Mouse (Mus musculus): ENCODE data around the gene Palb2. TPM values are rescaled to one million over a fixed set of nuclear protein-coding genes. Genes with fewer than 3 reads are reported as not detected.

Palb2 gene
- polyA plus RNA-seq, 1 experiment from 2014 or later, result 20.5 TPM

GRCm38 (mm10) chr7:122098009-122098408 lies 34.8 kb downstream of the Palb2 start:
- ATAC-seq (replicated peaks; ENCODE audit: low FRiP score), result no peak
- peaks cover 61% of the 10 kb centered on the region for H3K36me3 ChIP-seq
- H3K9ac ChIP-seq, result no peak overlapping the region
- H3K4me1 ChIP-seq, result peaks cover 23% of the 10 kb centered on the region
- 92% methylated on average over 3 of the region's 3 CpGs for WGBS
- H3K27me3 ChIP-seq, result no peaks in the 10 kb centered on the region
- no peak overlapping the region for H3K4me2 ChIP-seq
- H3K4me3 ChIP-seq (replicated peaks), result no peak overlapping the region
- H3K9me3 ChIP-seq (replicated peaks), result no peaks in the 10 kb centered on the region
- no peak overlapping the region for H3K27ac ChIP-seq

- H3K9ac ChIP-seq, result no peak overlapping the region
- peaks cover 93% of the 10 kb centered on the region for H3K36me3 ChIP-seq
- 98% methylated on average over 2 of the region's 2 CpGs for WGBS
- H3K4me3 ChIP-seq (replicated peaks), result no peak overlapping the region
- H3K4me1 ChIP-seq, result peaks cover 6% of the 10 kb centered on the region
- ATAC-seq (replicated peaks; ENCODE audit: low FRiP score), result no peak
- no peak overlapping the region for H3K27ac ChIP-seq
- H3K4me2 ChIP-seq, result no peak overlapping the region
- H3K27me3 ChIP-seq, result no peaks in the 10 kb centered on the region
- H3K9me3 ChIP-seq (replicated peaks), result no peaks in the 10 kb centered on the region
Observed at GRCm38 (mm10) chr7:122094564-122095330, 38.0 kb downstream of the Palb2 start.

GRCm38 (mm10) chr7:122087195-122087982 lies 45.4 kb downstream of the Palb2 start:
- Histone ChIP-seq H3K4me1 (no peaks in the 10 kb centered on the region), H3K36me3 (peaks cover 95% of the 10 kb centered on the region), H3K27ac (no peak overlapping the region), H3K4me2 (no peak overlapping the region), H3K9ac (no peak overlapping the region), H3K27me3 (no peaks in the 10 kb centered on the region), H3K9me3 (replicated peaks) (no peaks in the 10 kb centered on the region), H3K4me3 (replicated peaks) (no peak overlapping the region)
- no peak for ATAC-seq (replicated peaks; ENCODE audit: low FRiP score)
- WGBS, result 88% methylated on average over 11 of the region's 11 CpGs

- Histone ChIP-seq H3K4me1 (no peaks in the 10 kb centered on the region), H3K27me3 (no peaks in the 10 kb centered on the region), H3K36me3 (peaks cover 94% of the 10 kb centered on the region), H3K9ac (no peak overlapping the region), H3K4me3 (replicated peaks) (no peak overlapping the region), H3K9me3 (replicated peaks) (no peaks in the 10 kb centered on the region), H3K4me2 (no peak overlapping the region), H3K27ac (no peak overlapping the region)
- 97% methylated on average over 1 of the region's 1 CpGs for WGBS
- ATAC-seq (replicated peaks; ENCODE audit: low FRiP score), result no peak
Observed at GRCm38 (mm10) chr7:122081071-122081470, 51.7 kb downstream of the Palb2 start.

GRCm38 (mm10) chr7:122079798-122080554 lies 52.8 kb downstream of the Palb2 start:
- no peak for ATAC-seq (replicated peaks; ENCODE audit: low FRiP score)

GRCm38 (mm10) chr7:122074374-122074773 lies 58.4 kb downstream of the Palb2 start:
- H3K36me3 ChIP-seq, result peaks cover 98% of the 10 kb centered on the region
- H3K4me1 ChIP-seq, result peaks cover 8% of the 10 kb centered on the region
- no peaks in the 10 kb centered on the region for H3K27me3 ChIP-seq
- H3K27ac ChIP-seq, result no peak overlapping the region
- no peak overlapping the region for H3K4me2 ChIP-seq
- WGBS, result 90% methylated on average over 3 of the region's 3 CpGs
- H3K4me3 ChIP-seq (replicated peaks), result no peak overlapping the region
- no peak overlapping the region for H3K9ac ChIP-seq
- no peaks in the 10 kb centered on the region for H3K9me3 ChIP-seq (replicated peaks)
- no peak for ATAC-seq (replicated peaks; ENCODE audit: low FRiP score)

More at GRCm38 (mm10) chr7:122079798-122080554, 52.8 kb downstream of the Palb2 start:
- Histone ChIP-seq H3K9me3 (replicated peaks) (no peaks in the 10 kb centered on the region), H3K9ac (no peak overlapping the region), H3K4me3 (replicated peaks) (no peak overlapping the region), H3K4me2 (no peak overlapping the region), H3K27me3 (no peaks in the 10 kb centered on the region), H3K27ac (no peak overlapping the region), H3K4me1 (no peaks in the 10 kb centered on the region), H3K36me3 (peaks cover 96% of the 10 kb centered on the region)
- 94% methylated on average over 8 of the region's 8 CpGs for WGBS

- peak overlapping the region; percentile 98 for H3K27ac ChIP-seq
- H3K4me1 ChIP-seq, result peaks cover 33% of the 10 kb centered on the region
- peaks cover 43% of the 10 kb centered on the region for H3K36me3 ChIP-seq
- no peaks in the 10 kb centered on the region for H3K9me3 ChIP-seq (replicated peaks)
- ATAC-seq (replicated peaks; ENCODE audit: low FRiP score), result peak; percentile 13
- H3K9ac ChIP-seq, result peak overlapping the region; percentile 92
- under 1% methylated on average over 58 of the region's 58 CpGs for WGBS
- no peaks in the 10 kb centered on the region for H3K27me3 ChIP-seq
- peak overlapping the region; percentile 70 for H3K4me2 ChIP-seq
- peak overlapping the region; percentile 74 for H3K4me3 ChIP-seq (replicated peaks)
Observed at GRCm38 (mm10) chr7:122067517-122068381, 65.0 kb downstream of the Palb2 start.

GRCm38 (mm10) chr7:122066945-122067516 lies 65.8 kb downstream of the Palb2 start, which contains the start of the genes Ubfd1 and Ears2:
Ubfd1 (plus strand) TSS chr7:122067175.
Ears2 (minus strand) TSS chr7:122067263.
- Histone ChIP-seq H3K4me2 (peak within 1 kb of the TSS; percentile 70), H3K27me3 (no peaks in the 10 kb centered on the region), H3K9me3 (replicated peaks) (no peaks in the 10 kb centered on the region), H3K4me3 (replicated peaks) (peak within 1 kb of the TSS; percentile 74), H3K9ac (peak within 1 kb of the TSS; percentile 92), H3K36me3 (peaks cover 43% of the 10 kb centered on the region), H3K4me1 (peaks cover 33% of the 10 kb centered on the region), H3K27ac (peak within 1 kb of the TSS; percentile 98)
- under 1% methylated on average over 60 of the region's 60 CpGs for WGBS
- ATAC-seq (replicated peaks; ENCODE audit: low FRiP score), result peak; percentile 99

- peak overlapping the region; percentile 74 for H3K4me3 ChIP-seq (replicated peaks)
- peaks cover 33% of the 10 kb centered on the region for H3K4me1 ChIP-seq
- peak overlapping the region; percentile 92 for H3K9ac ChIP-seq
- H3K27ac ChIP-seq, result peak overlapping the region; percentile 98
- peak overlapping the region; percentile 70 for H3K4me2 ChIP-seq
- no peaks in the 10 kb centered on the region for H3K27me3 ChIP-seq
- WGBS, result 16% methylated on average over 31 of the region's 31 CpGs
- no peak; the same call in 1 of the 2 replicates for ATAC-seq (replicated peaks; ENCODE audit: low FRiP score)
- H3K9me3 ChIP-seq (replicated peaks), result no peaks in the 10 kb centered on the region
- peaks cover 43% of the 10 kb centered on the region for H3K36me3 ChIP-seq
Observed at GRCm38 (mm10) chr7:122066102-122066944, 66.5 kb downstream of the Palb2 start.

- ATAC-seq (replicated peaks; ENCODE audit: low FRiP score), result no peak
- H3K36me3 ChIP-seq, result peaks cover 38% of the 10 kb centered on the region
- no peaks in the 10 kb centered on the region for H3K9me3 ChIP-seq (replicated peaks)
- H3K4me1 ChIP-seq, result peaks cover 33% of the 10 kb centered on the region
- 0 out of 2 replicates have a peak overlapping the region, but pooled peaks have one; percentile 98 for H3K27ac ChIP-seq
- H3K27me3 ChIP-seq, result no peaks in the 10 kb centered on the region
- H3K4me2 ChIP-seq, result peak overlapping the region; percentile 70
- peak overlapping the region; percentile 74 for H3K4me3 ChIP-seq (replicated peaks)
- 67% methylated on average over 1 of the region's 1 CpGs for WGBS
- H3K9ac ChIP-seq, result no peak overlapping the region
Observed at GRCm38 (mm10) chr7:122065656-122066055, 67.1 kb downstream of the Palb2 start.
